Mouse (Mus musculus): Measurements from ENCODE around the gene Sgip1.

Gene Sgip1

DNA sequence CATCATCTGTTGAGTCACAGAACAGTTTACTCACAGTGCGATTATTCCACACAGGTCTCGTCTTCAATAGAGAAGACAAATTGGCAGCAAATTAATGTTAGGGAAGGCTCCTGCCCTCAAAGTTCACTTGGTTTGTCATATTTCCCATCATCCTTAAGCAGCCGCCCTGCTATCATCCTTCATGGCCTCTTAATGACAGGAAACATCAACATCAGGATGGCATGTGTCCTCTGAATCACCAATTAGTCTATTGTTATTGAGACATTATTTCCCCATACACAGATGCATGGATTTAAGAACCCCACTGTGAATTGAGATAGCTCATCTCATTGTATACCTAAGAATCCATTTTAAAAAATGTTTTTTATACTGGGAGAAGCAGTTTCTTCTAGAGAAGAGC lies 10.1 kb upstream of the Sgip1 start:
- no peaks in the 10 kb centered on the region for H3K4me1 ChIP-seq (replicated peaks; ENCODE audit: low read depth, low read length)
- H3K36me3 ChIP-seq (ENCODE audit: insufficient read depth, low read length): no peaks in the 10 kb centered on the region
- H3K4me3 ChIP-seq (replicated peaks; ENCODE audit: low read length): no peak overlapping the region
- no peaks in the 10 kb centered on the region for H3K9me3 ChIP-seq (ENCODE audit: low read length)
- no peaks in the 10 kb centered on the region for H3K27me3 ChIP-seq (ENCODE audit: insufficient read depth, low read length)
- no peak for TF ChIP-seq POU5F1 (IDR thresholded peaks at IDR 0.05; ENCODE audit: borderline replicate concordance, low read length)
- no peak for TF ChIP-seq NANOG (IDR thresholded peaks at IDR 0.05; ENCODE audit: borderline replicate concordance, low read length)
- TF ChIP-seq CTCF (conservative IDR thresholded peaks at IDR 0.05; ENCODE audit: low read length): no peak

DNA sequence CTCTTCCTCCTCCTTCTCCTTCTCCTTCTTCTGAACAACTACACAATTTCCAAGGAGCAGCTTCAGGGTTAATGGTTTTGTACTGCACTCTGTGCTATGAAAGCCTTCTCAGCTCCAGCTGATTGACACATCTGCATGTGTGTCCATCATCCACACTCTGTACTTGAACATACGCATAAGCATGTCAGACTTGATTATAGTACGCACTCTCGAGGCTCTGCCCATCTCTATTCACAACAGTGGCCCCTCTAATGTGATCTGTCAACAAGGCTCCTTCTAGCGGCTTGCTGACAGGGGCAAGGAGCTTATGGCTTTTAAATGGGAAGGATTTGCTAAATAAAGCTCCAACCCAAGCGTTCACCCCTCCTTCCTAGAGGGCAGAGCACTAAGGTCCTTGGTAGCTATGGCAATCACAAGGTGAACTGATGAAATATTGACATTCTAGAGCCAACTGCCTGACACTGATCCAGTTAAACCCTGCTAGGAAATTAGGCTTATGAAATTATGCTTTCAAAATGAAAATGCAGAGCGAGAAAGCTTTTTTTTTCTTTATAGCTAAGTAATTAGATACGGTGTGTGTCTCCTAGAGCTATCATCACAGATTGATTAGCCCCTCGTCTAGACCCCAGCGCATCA lies 7.0 kb upstream of the Sgip1 start:
- no peak for TF ChIP-seq CTCF (conservative IDR thresholded peaks at IDR 0.05; ENCODE audit: low read length)
- no peak for TF ChIP-seq POU5F1 (IDR thresholded peaks at IDR 0.05; ENCODE audit: borderline replicate concordance, low read length)
- no peak for TF ChIP-seq NANOG (IDR thresholded peaks at IDR 0.05; ENCODE audit: borderline replicate concordance, low read length)
- H3K36me3 ChIP-seq (ENCODE audit: insufficient read depth, low read length): no peaks in the 10 kb centered on the region
- no peak overlapping the region for H3K4me3 ChIP-seq (replicated peaks; ENCODE audit: low read length)

DNA sequence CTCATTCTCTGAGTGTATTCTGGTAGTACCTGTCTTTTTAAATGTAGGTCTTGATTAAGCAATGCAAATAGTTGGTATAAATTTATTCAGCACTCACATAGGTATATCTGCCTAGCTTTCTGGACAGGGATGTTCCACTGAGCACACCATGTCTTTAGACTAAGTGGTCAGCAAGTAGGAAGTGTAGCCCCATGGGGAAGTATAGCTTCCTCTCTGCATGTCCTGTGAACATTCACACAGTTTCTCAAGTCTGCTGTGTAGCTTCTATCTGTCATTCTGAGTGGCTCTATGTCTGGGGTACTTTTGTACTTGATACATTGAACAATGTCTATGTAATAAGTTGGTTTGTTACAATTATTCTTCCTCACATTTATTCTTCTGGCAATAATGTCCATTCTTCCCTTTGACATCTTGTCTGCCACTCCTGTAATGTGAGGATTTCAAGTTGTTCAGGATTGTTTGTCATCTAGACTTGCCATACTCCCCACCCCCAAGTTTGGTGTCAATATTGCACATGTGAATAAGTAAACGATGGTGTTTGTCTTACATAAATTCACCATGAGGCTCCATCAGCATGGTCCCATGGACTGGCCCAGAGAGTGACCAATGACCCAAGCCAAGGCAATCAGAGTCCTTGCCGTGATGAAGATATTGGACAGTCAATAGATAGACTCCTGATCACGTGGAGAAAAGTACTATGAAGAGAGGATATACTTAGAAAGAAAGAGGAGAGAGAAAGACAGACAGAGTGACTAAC lies 12.4 kb downstream of the Sgip1 start:
- H3K27me3 ChIP-seq (ENCODE audit: insufficient read depth, low read length): no peaks in the 10 kb centered on the region
- no peak overlapping the region for H3K4me3 ChIP-seq (replicated peaks; ENCODE audit: low read length)
- TF ChIP-seq CTCF (conservative IDR thresholded peaks at IDR 0.05; ENCODE audit: low read length) (no peak), POU5F1 (IDR thresholded peaks at IDR 0.05; ENCODE audit: borderline replicate concordance, low read length) (no peak), NANOG (IDR thresholded peaks at IDR 0.05; ENCODE audit: borderline replicate concordance, low read length) (no peak)
- no peaks in the 10 kb centered on the region for H3K4me1 ChIP-seq (replicated peaks; ENCODE audit: low read depth, low read length)
- H3K9me3 ChIP-seq (ENCODE audit: low read length): no peaks in the 10 kb centered on the region
- no peaks in the 10 kb centered on the region for H3K36me3 ChIP-seq (ENCODE audit: insufficient read depth, low read length)

More for the DNA sequence above, 7.0 kb upstream of the Sgip1 start:
- Histone ChIP-seq H3K27me3 (ENCODE audit: insufficient read depth, low read length) (0 out of 2 replicates have a peak, but pooled peaks cover 3% of the 10 kb centered on the region), H3K9me3 (ENCODE audit: low read length) (no peaks in the 10 kb centered on the region), H3K4me1 (replicated peaks; ENCODE audit: low read depth, low read length) (no peaks in the 10 kb centered on the region)

DNA sequence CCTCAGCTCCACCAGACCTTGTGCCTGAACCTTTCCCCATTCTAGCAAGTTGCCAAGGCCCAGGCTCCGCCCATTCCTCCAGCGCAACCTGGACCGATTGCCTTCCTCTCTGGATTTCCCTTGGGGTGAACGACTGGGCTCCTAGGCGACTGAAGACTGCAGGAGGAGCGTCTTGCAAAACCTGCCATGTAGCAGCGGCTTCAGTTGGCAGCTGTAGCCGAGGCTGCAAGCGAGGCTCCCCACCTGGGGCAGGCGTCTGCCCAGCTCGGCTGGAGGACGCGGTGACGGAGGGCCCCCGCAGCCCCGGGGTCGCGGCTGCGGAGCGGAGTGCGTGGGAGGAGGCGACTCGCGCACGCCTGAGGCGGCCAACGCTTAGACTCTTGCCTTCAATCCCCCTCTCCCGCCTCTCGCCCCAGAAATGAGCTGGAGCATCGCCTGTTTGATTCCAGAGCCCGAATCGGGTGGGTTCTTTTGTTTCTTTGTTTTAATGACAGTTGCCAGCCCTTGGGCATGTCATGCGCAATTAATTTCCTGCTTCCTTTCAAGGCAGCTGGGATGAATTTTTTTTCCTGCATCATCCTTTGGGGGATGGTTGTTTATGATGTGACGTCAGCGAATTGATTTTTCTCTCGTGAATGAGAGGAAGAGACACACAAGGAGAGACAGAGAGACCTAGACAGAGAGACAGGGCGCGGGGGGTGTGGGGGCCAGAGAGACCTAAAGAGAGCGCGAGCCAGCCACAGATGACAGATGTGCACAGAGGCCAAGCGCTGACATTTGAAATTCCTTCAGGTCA lies 18.2 kb downstream of the Sgip1 start:
- no peaks in the 10 kb centered on the region for H3K9me3 ChIP-seq (ENCODE audit: low read length)
- no peaks in the 10 kb centered on the region for H3K36me3 ChIP-seq (ENCODE audit: insufficient read depth, low read length)
- TF ChIP-seq NANOG (IDR thresholded peaks at IDR 0.05; ENCODE audit: borderline replicate concordance, low read length) (no peak), CTCF (conservative IDR thresholded peaks at IDR 0.05; ENCODE audit: low read length) (no peak), POU5F1 (IDR thresholded peaks at IDR 0.05; ENCODE audit: borderline replicate concordance, low read length) (no peak)
- H3K4me3 ChIP-seq (replicated peaks; ENCODE audit: low read length): peak overlapping the region; percentile 83
- H3K27me3 ChIP-seq (ENCODE audit: insufficient read depth, low read length): peaks cover 28% of the 10 kb centered on the region
- peaks cover 15% of the 10 kb centered on the region for H3K4me1 ChIP-seq (replicated peaks; ENCODE audit: low read depth, low read length)

DNA sequence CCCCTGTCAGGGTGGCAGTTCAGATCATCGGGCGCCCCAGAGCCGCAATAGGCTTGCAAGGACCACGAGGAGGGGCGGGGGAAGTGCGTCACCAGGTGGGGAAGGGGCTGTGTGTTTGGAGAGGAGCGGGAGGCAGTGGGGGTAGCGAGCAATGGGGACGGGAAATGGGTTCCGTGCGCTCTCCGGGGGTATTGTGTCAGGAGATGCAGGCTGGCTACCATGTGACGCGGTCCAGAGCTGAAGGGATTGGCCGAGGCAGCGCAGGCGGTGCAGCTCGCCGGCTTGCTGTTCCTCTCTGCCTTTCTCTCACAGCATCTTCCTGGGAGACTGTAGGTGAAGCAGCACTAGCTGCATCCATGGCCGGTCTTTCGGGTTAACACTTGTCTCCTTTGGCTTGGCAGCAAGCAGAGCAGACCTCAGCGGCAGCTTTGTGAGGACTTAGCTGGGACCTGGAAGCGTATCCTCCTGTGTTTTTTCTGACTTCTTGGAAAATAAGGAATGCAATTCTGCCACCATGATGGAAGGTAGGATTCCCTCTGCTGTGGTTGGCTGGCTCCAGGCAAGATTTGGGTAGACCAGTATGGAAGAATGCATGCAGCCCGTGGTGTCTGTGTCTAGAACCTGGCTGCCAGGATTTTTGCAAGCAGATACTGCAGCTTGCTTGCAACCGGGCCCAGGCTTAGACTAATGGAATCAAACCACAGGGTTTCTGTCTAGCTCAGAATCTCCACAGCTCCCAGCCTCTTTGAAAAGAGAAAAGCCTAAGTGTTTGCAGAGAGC lies 19.1 kb downstream of the Sgip1 start:
- Histone ChIP-seq H3K4me1 (replicated peaks; ENCODE audit: low read depth, low read length) (peaks cover 15% of the 10 kb centered on the region), H3K36me3 (ENCODE audit: insufficient read depth, low read length) (no peaks in the 10 kb centered on the region), H3K27me3 (ENCODE audit: insufficient read depth, low read length) (peaks cover 28% of the 10 kb centered on the region), H3K4me3 (replicated peaks; ENCODE audit: low read length) (peak overlapping the region; percentile 83), H3K9me3 (ENCODE audit: low read length) (peaks cover 1% of the 10 kb centered on the region; the same call in 1 of the 2 replicates)
- no peak for TF ChIP-seq POU5F1 (IDR thresholded peaks at IDR 0.05; ENCODE audit: borderline replicate concordance, low read length)
- no peak for TF ChIP-seq NANOG (IDR thresholded peaks at IDR 0.05; ENCODE audit: borderline replicate concordance, low read length)
- TF ChIP-seq CTCF (conservative IDR thresholded peaks at IDR 0.05; ENCODE audit: low read length): no peak

DNA sequence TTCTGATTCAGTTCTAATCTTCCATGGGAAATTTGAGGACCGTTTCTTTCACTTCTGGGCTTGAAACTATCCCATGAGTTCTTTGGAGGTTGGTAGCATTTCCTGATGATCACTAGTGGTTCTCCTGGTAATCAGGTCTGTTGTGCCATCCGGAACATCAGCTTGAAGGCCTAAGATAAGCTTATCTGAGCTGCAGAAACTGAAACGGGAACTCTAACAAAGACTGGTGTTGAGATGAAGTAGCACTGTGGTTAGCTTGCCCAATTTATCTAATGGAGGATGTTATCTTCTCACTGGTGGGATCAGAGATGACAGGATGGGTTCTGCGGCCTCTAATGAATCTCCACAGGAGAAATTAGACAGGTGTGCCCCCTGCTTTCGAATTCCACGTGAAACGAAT lies 21.0 kb downstream of the Sgip1 start:
- Histone ChIP-seq H3K4me1 (replicated peaks; ENCODE audit: low read depth, low read length) (peaks cover 15% of the 10 kb centered on the region), H3K36me3 (ENCODE audit: insufficient read depth, low read length) (no peaks in the 10 kb centered on the region), H3K9me3 (ENCODE audit: low read length) (peaks cover 3% of the 10 kb centered on the region; the same call in 1 of the 2 replicates), H3K4me3 (replicated peaks; ENCODE audit: low read length) (no peak overlapping the region), H3K27me3 (ENCODE audit: insufficient read depth, low read length) (peaks cover 28% of the 10 kb centered on the region)
- TF ChIP-seq CTCF (conservative IDR thresholded peaks at IDR 0.05; ENCODE audit: low read length) (no peak), POU5F1 (IDR thresholded peaks at IDR 0.05; ENCODE audit: borderline replicate concordance, low read length) (no peak), NANOG (IDR thresholded peaks at IDR 0.05; ENCODE audit: borderline replicate concordance, low read length) (no peak)

DNA sequence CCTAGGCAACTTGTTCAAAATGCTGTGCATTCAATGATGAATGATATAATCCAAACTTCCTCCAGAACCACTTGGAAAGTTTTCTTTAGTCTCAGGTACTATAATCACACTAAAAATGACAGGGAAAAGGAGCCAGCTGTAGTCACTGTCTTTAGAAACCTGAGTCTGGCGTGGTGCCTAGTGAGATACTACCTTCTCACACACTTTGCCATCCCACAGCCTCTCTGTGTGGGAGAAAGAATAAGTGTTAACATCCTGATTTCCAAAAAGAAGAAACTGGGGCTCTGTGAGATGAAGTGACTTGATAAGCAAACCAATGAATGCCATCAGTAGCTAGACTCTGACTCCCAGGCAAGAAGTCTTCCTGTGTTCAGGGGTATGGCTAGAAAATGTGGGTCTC lies 28.0 kb downstream of the Sgip1 start:
- H3K4me3 ChIP-seq (replicated peaks; ENCODE audit: low read length): no peak overlapping the region
- H3K36me3 ChIP-seq (ENCODE audit: insufficient read depth, low read length): no peaks in the 10 kb centered on the region
- no peaks in the 10 kb centered on the region for H3K4me1 ChIP-seq (replicated peaks; ENCODE audit: low read depth, low read length)
- peaks cover 3% of the 10 kb centered on the region; the same call in 1 of the 2 replicates for H3K9me3 ChIP-seq (ENCODE audit: low read length)
- H3K27me3 ChIP-seq (ENCODE audit: insufficient read depth, low read length): no peaks in the 10 kb centered on the region
- TF ChIP-seq NANOG (IDR thresholded peaks at IDR 0.05; ENCODE audit: borderline replicate concordance, low read length) (no peak), POU5F1 (IDR thresholded peaks at IDR 0.05; ENCODE audit: borderline replicate concordance, low read length) (no peak), CTCF (conservative IDR thresholded peaks at IDR 0.05; ENCODE audit: low read length) (no peak)
